Mouse (Mus musculus) intestine, postnatal 0 days (tissue): ENCODE data around the gene Cct5. TPM values are rescaled to one million over a fixed set of nuclear protein-coding genes. Genes with fewer than 3 reads are reported as not detected.
A peak's percentile ranks its signal among the peaks of the same experiment; 100 is the strongest.

Experiments used
- ATAC-seq: fragments of 200-750 bp; cut with Nextera tagmentation; 2 replicates; pipeline ENCODE4 v1.8.0; 2017; ENCODE audit warnings: mild to moderate bottlenecking, moderate TSS enrichment, moderate library complexity
- H3K27ac ChIP-seq: fragments of 300-500 bp; sonication (generic); 2 replicates; pipeline ENCODE4 v1.5.1; 2014; ENCODE audit warnings: mild to moderate bottlenecking, low read depth, low read length, moderate library complexity
- H3K27me3 ChIP-seq: fragments of 300-500 bp; sonication (generic); replicated peaks from 2 replicates; pipeline ENCODE4 v1.6.1; 2014; ENCODE audit warnings: low read length, mixed read lengths; ENCODE audit not compliant: control insufficient read depth, insufficient read depth
- H3K36me3 ChIP-seq: fragments of 300-500 bp; sonication (generic); 2 replicates; pipeline ENCODE4 v1.6.1; 2014; ENCODE audit warnings: mild to moderate bottlenecking, moderate library complexity; ENCODE audit not compliant: control insufficient read depth, insufficient read depth
- H3K4me1 ChIP-seq: fragments of 300-500 bp; sonication (generic); replicated peaks from 2 replicates; pipeline ENCODE4 v1.6.1; 2014; ENCODE audit warnings: antibody characterized with exemption, low read length, mixed read lengths; ENCODE audit not compliant: control insufficient read depth, insufficient read depth
- H3K4me2 ChIP-seq: fragments of 300-500 bp; sonication (generic); replicated peaks from 2 replicates; pipeline ENCODE4 v1.6.1; 2014; ENCODE audit warnings: low read depth, mild to moderate bottlenecking, moderate library complexity
- H3K4me3 ChIP-seq: fragments of 300-500 bp; sonication (generic); 2 replicates; pipeline ENCODE4 v1.5.1; 2014; ENCODE audit warnings: low read depth, low read length
- H3K9ac ChIP-seq: fragments of 300-500 bp; sonication (generic); 2 replicates; pipeline ENCODE4 v1.6.1; 2014; ENCODE audit warnings: mild to moderate bottlenecking, low read depth, low read length
- H3K9me3 ChIP-seq: fragments of 300-500 bp; sonication (generic); 2 replicates; pipeline ENCODE4 v1.6.1; 2016; ENCODE audit warnings: mixed run types; ENCODE audit not compliant: control insufficient read depth
- CTCF ChIP-seq: sonication (generic); IDR thresholded peaks from 2 replicates; pipeline ENCODE4 v1.5.1; 2016; ENCODE audit warnings: low read depth, mild to moderate bottlenecking, control low read depth, antibody characterized with exemption, moderate library complexity
- WGBS: fragments of 180-500 bp; shearing (Covaris S2); extraction: QIAGEN DNeasy Blood & Tissue Kit; methylation state at CpG from one replicate; pipeline ENCODE4 v1.1.7; 2014; 5-methylcytosine and 5-hydroxymethylcytosine counted together
- polyA plus RNA-seq: library from polyadenylated mRNA; unstranded; fragments of >200 nt; fragmentation: Nextera tagmentation; extraction: Ambion mirVana; gene quantifications from 2 replicates; pipeline ENCODE4 v1.2.1, GENCODE M21; 2015

Cct5 gene
- 165 and 172 TPM in 2 replicates for polyA plus RNA-seq

GRCm38 (mm10) chr15:31601646-31602374, at the start of gene Cct5, which contains the start of gene Fam173b:
Gene Cct5 (minus strand): TSS chr15:31601804.
Gene Fam173b (plus strand): TSS chr15:31601852.
- Histone ChIP-seq H3K9me3 (no peaks in the 10 kb centered on the region), H3K4me2 (peak within 1 kb of the TSS; percentile 96), H3K36me3 (peaks cover 10% of the 10 kb centered on the region), H3K4me3 (peak within 1 kb of the TSS; percentile 81), H3K4me1 (peaks cover 12% of the 10 kb centered on the region; the same call in 1 of the 2 replicates), H3K27me3 (no peaks in the 10 kb centered on the region), H3K9ac (peak within 1 kb of the TSS; percentile 87), H3K27ac (peak within 1 kb of the TSS; percentile 85)
- peak; percentile 93 for ATAC-seq
- no peak for TF ChIP-seq CTCF
- 0% methylated on average over 63 of the region's 63 CpGs for WGBS

GRCm38 (mm10) chr15:31650821-31651220, 49.2 kb upstream of the Cct5 start:
- 96% methylated on average over 7 of the region's 7 CpGs for WGBS
- no peak for ATAC-seq

DNA sequence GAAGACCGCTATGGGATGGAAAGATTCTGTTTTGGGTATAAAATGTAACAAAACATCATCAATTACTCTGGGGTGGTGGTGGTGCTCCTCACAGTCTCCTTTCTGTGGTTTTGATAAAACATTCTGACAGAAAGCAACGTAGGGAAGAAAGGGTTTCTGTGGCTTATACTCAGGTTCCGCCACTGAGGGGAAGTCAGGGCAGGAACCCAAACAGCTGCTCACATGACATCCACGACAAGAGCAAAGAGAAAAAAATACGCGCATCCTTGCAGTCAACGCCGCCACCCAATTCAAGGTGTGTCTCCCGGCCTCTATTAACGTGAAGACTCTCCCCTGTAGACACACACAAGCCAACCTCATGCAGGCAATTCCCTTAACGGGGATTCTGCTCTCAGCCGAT, 48.1 kb upstream of the Cct5 start:
- 89% methylated on average over 12 of the region's 12 CpGs for WGBS

More at GRCm38 (mm10) chr15:31650821-31651220, 49.2 kb upstream of the Cct5 start:
- Histone ChIP-seq H3K9ac (no peak overlapping the region), H3K9me3 (no peaks in the 10 kb centered on the region), H3K36me3 (no peaks in the 10 kb centered on the region), H3K4me1 (no peaks in the 10 kb centered on the region; the same call in 1 of the 2 replicates), H3K4me2 (no peak overlapping the region), H3K27ac (no peak overlapping the region), H3K27me3 (no peaks in the 10 kb centered on the region), H3K4me3 (no peak overlapping the region)
- TF ChIP-seq CTCF = no peak

DNA sequence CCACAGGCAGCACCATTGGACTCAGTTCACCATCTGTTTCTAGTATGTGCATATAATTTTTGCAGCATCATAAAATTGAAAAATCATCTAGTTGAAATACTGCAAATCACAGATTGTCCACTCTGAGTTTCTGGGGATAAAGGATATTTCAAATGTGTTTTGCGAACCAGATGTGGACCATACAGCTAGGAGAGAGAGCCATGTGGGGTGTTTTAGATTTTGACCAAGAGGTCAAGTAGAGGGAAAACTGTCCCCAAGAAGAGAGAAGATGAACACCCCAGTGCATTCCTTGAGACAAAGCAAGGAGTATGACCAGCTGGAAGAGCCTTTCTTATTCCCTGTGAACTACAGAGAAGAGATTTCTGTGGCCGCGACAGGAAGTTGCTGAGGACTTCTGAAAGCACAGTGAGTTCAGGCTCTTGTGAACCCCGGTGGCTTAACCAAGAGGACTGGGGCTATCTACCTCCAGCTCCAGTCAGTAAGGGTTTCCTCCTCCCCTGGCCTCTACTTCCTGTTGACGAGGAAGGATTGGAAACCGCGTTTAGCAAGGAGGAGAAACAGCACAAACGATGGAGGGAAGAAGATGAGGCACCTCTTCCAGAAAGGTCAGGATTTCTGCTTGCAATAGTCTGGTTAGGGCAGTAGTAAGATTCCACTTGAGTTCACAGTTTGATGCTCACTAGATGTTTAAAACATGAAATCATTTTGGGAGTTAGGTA, 46.4 kb upstream of the Cct5 start:
- no peak overlapping the region for H3K4me3 ChIP-seq
- no peaks in the 10 kb centered on the region for H3K27me3 ChIP-seq
- no peak for ATAC-seq
- H3K4me1 ChIP-seq = no peaks in the 10 kb centered on the region; the same call in 1 of the 2 replicates
- 56% methylated on average over 8 of the region's 8 CpGs for WGBS
- H3K9me3 ChIP-seq = no peaks in the 10 kb centered on the region
- H3K4me2 ChIP-seq = no peak overlapping the region
- no peak for TF ChIP-seq CTCF
- H3K27ac ChIP-seq = no peak overlapping the region
- no peaks in the 10 kb centered on the region for H3K36me3 ChIP-seq
- H3K9ac ChIP-seq = no peak overlapping the region

More for the DNA sequence above, 48.1 kb upstream of the Cct5 start:
- Histone ChIP-seq H3K4me1 (no peaks in the 10 kb centered on the region; the same call in 1 of the 2 replicates), H3K27me3 (no peaks in the 10 kb centered on the region), H3K4me3 (no peak overlapping the region), H3K36me3 (no peaks in the 10 kb centered on the region), H3K9me3 (no peaks in the 10 kb centered on the region), H3K4me2 (no peak overlapping the region), H3K9ac (no peak overlapping the region), H3K27ac (no peak overlapping the region)
- ATAC-seq = no peak
- TF ChIP-seq CTCF = no peak

DNA sequence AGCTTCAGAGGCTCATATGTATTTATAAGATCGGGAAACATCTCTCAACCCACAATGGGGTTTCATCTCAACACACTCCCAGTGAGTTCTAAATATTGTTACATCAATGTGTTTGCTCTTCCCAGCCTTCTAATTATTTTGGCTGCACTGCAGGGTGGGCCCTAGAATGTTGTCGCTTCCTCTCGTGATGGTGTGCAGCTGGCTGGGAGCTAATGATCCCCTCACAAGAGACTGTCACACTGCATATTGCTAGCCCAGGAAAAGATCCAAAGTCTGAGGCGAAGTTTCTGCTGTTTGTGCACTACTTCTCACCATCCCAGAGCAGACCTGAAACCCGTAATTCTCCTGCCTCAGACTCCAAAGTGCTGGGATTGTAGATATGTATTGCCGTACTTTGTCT, 45.6 kb upstream of the Cct5 start:
- Histone ChIP-seq H3K36me3 (no peaks in the 10 kb centered on the region), H3K4me2 (no peak overlapping the region), H3K9me3 (no peaks in the 10 kb centered on the region), H3K27ac (no peak overlapping the region), H3K27me3 (no peaks in the 10 kb centered on the region), H3K9ac (no peak overlapping the region), H3K4me1 (no peaks in the 10 kb centered on the region; the same call in 1 of the 2 replicates), H3K4me3 (no peak overlapping the region)
- no peak for ATAC-seq
- TF ChIP-seq CTCF = no peak
- 68% methylated on average over 6 of the region's 6 CpGs for WGBS

DNA sequence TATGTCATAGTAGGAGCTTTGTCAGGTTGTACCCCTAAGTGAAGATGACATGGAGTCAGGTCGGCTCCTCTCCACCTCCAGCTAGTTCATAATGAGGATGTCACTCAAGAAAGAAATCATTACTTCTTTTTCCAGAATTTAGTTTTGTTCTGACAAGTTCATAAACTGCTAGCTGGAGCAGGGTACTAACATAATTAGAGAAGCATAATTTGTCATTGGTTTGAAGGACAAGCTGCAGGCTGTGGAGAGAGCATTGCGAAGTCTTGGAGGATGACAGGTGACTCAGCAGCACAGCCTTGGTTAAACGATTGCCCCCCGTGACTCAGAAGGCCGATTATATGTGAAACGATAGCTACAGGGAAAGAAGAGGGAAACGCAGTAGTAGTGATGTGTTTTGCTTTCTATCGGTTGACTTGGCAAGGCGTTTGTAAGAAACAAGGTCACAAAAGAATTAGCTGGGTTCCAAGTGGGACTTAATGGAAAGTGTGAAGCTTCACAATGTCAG, 34.5 kb upstream of the Cct5 start:
- 74% methylated on average over 9 of the region's 9 CpGs for WGBS
- H3K9me3 ChIP-seq = no peaks in the 10 kb centered on the region
- no peak for TF ChIP-seq CTCF
- H3K36me3 ChIP-seq = no peaks in the 10 kb centered on the region
- ATAC-seq = no peak
- H3K4me3 ChIP-seq = no peak overlapping the region
- no peaks in the 10 kb centered on the region for H3K27me3 ChIP-seq
- H3K27ac ChIP-seq = no peak overlapping the region
- no peak overlapping the region for H3K9ac ChIP-seq
- H3K4me1 ChIP-seq = no peaks in the 10 kb centered on the region
- no peak overlapping the region for H3K4me2 ChIP-seq
